ENCODE assay signal across 9 mouse cellular contexts in the genomic region with DNA sequence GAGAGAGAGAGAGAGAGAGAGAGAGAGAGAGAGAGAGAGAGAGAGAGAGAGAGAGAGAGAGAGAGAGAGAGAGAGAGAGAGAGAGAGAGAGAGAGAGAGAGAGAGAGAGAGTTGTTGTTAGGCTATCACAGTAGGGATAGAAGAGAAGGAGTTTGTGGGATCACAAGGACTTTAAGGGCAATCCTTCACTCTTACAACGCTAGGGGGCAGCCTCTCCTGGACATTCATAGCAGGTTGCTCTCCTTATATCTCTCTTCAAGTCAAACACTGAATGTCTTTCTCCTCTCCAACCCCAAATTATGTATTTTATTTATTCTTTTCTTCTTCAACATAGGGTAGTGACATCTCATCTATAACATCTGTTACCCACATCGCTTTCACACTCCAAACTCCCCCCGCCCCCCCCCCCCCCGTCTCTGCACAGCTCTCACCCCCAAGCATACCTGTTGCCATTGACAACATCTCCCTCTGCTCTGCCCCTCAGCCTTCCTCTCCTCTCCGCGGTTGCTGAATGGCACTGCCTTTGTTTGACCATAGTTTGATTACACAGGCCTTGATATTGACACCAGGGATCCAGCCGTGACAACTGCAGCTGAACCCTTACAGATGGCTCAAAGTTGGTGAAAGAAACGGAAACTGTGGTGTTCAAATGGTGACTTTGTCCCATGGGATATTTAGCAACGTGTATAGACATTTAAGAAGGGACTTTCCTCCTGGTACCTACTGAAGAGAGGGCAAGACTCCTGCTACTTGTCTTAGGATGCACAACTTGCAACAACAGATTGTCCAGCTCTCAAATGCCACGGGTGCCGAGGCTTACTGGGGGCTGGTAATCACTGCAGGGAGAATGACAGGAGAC.
A peak's percentile ranks its signal among the peaks of the same experiment; 100 is the strongest.
DNase-seq lines count a peak whose midpoint lies in the region; ATAC-seq and TF ChIP-seq lines count a peak whose summit lies in the region.
"Had no signal": no experiment of that assay in that cellular context is flagged by ENCODE, and none has a peak within 500 bp of the region (broad histone marks: within the 10 kb centered on the region; RNA-seq: fewer than 3 reads in every experiment).

No protein-coding gene starts in this region.

- peak; percentile 37 for DNase-seq in A20 (ENCODE audit: low read depth, low spot score)
- peak; percentile 62 for DNase-seq in adrenal gland, postnatal 10 days
- peak; percentile 69 for DNase-seq in kidney, postnatal 10 days
- DNase-seq in lung, postnatal 0 days (ENCODE audit: low spot score) = peak; percentile 53
- peak; percentile 75 for DNase-seq in right cerebral cortex, postnatal 14 days
- no peak for DNase-seq in thymus, postnatal 25 days

- 47% methylated on average over 11 of the region's 11 CpGs for WGBS in embryonic facial prominence, embryonic 12.5 days
- 52% methylated on average over 10 of the region's 11 CpGs for WGBS in heart, embryonic 16.5 days
- WGBS in lung, postnatal 0 days = 44% methylated on average over 10 of the region's 11 CpGs

- no peaks in the 10 kb centered on the region for H3K36me3 ChIP-seq in embryonic facial prominence, embryonic 12.5 days
- H3K36me3 ChIP-seq in heart, embryonic 16.5 days (ENCODE audit: control insufficient read depth, insufficient read depth) = no peaks in the 10 kb centered on the region
- H3K36me3 ChIP-seq in lung, postnatal 0 days (ENCODE audit: insufficient read depth, low read length) = no peaks in the 10 kb centered on the region
- H3K36me3 ChIP-seq: liver, embryonic 15.5 days had no signal

- ATAC-seq in embryonic facial prominence, embryonic 12.5 days (ENCODE audit: insufficient number of reproducible peaks, insufficient read depth, low FRiP score, low TSS enrichment) = no peak
- no peak for ATAC-seq in heart, embryonic 16.5 days (replicated peaks; ENCODE audit: extremely low read depth, insufficient read depth, low FRiP score)
- peak; percentile 62 for ATAC-seq in lung, postnatal 0 days

- H3K4me2 ChIP-seq in embryonic facial prominence, embryonic 12.5 days (replicated peaks) = peak overlapping the region; percentile 36
- peak overlapping the region; percentile 42; the same call in 1 of the 2 replicates for H3K4me2 ChIP-seq in heart, embryonic 16.5 days (ENCODE audit: low read depth, low read length)
- no peak overlapping the region for H3K4me2 ChIP-seq in lung, postnatal 0 days (replicated peaks; ENCODE audit: low read depth, low read length)
- H3K4me2 ChIP-seq: liver, embryonic 15.5 days had no signal

- H3K27ac ChIP-seq in embryonic facial prominence, embryonic 12.5 days = no peak overlapping the region
- no peak overlapping the region for H3K27ac ChIP-seq in heart, embryonic 16.5 days (ENCODE audit: low read length)
- H3K27ac ChIP-seq in lung, postnatal 0 days (ENCODE audit: low read length) = no peak overlapping the region
- H3K27ac ChIP-seq: liver, embryonic 15.5 days had no signal

- 0 out of 2 replicates have a peak overlapping the region, but pooled peaks have one; percentile 9 for H3K4me3 ChIP-seq in embryonic facial prominence, embryonic 12.5 days
- no peak overlapping the region for H3K4me3 ChIP-seq in heart, embryonic 16.5 days (ENCODE audit: low read length)
- no peak overlapping the region for H3K4me3 ChIP-seq in lung, postnatal 0 days (ENCODE audit: low read depth, low read length)
- H3K4me3 ChIP-seq: liver, embryonic 15.5 days had no signal

- no peaks in the 10 kb centered on the region for H3K27me3 ChIP-seq in embryonic facial prominence, embryonic 12.5 days
- no peaks in the 10 kb centered on the region for H3K27me3 ChIP-seq in heart, embryonic 16.5 days (ENCODE audit: control insufficient read depth, insufficient read depth, low read length)
- H3K27me3 ChIP-seq in lung, postnatal 0 days (replicated peaks; ENCODE audit: insufficient read depth, low read length) = no peaks in the 10 kb centered on the region

- no peak for TF ChIP-seq EP300 in lung, postnatal 0 days (IDR thresholded peaks at IDR 0.05)

- TF ChIP-seq CTCF in lung, postnatal 0 days (IDR thresholded peaks at IDR 0.05) = peak; percentile 56

- H3K9me3 ChIP-seq in embryonic facial prominence, embryonic 12.5 days = no peaks in the 10 kb centered on the region
- H3K9me3 ChIP-seq in heart, embryonic 16.5 days (replicated peaks; ENCODE audit: control insufficient read depth, low read length) = no peaks in the 10 kb centered on the region
- no peaks in the 10 kb centered on the region for H3K9me3 ChIP-seq in lung, postnatal 0 days (ENCODE audit: low read length)
- H3K9me3 ChIP-seq: liver, embryonic 15.5 days had no signal

- no peaks in the 10 kb centered on the region for H3K4me1 ChIP-seq in embryonic facial prominence, embryonic 12.5 days
- no peaks in the 10 kb centered on the region for H3K4me1 ChIP-seq in heart, embryonic 16.5 days (ENCODE audit: control insufficient read depth, insufficient read depth, low read length)
- H3K4me1 ChIP-seq in lung, postnatal 0 days (ENCODE audit: insufficient read depth, low read depth, low read length) = no peaks in the 10 kb centered on the region
- H3K4me1 ChIP-seq: liver, embryonic 15.5 days had no signal

- no peak overlapping the region for H3K9ac ChIP-seq in embryonic facial prominence, embryonic 12.5 days
- H3K9ac ChIP-seq in heart, embryonic 16.5 days (ENCODE audit: low read length) = no peak overlapping the region
- no peak overlapping the region for H3K9ac ChIP-seq in lung, postnatal 0 days (replicated peaks; ENCODE audit: low read depth)
- H3K9ac ChIP-seq: liver, embryonic 15.5 days had no signal
